Mouse (Mus musculus): ENCODE results near the gene Ntm.

The Ntm gene

DNA sequence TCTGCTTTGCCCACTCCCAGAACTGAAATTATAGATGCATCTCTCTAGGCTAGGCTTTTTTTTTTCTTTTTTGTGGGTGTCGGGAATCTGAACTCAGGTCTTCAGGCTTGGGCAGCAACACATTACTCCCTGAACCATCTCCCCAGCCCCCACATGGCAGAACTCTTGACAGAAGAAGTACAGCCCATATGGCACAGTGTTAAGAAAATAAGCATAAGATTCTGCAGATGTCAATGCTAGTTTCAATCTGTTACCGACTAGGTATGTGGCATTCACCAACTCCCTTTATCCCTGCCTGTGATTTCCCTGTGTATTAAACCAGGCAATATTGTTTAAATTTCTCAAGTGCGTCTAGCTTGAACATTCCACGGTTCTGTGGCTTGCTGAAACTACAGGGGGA lies 166.7 kb downstream of the Ntm start:
- no peak for DNase-seq

DNA sequence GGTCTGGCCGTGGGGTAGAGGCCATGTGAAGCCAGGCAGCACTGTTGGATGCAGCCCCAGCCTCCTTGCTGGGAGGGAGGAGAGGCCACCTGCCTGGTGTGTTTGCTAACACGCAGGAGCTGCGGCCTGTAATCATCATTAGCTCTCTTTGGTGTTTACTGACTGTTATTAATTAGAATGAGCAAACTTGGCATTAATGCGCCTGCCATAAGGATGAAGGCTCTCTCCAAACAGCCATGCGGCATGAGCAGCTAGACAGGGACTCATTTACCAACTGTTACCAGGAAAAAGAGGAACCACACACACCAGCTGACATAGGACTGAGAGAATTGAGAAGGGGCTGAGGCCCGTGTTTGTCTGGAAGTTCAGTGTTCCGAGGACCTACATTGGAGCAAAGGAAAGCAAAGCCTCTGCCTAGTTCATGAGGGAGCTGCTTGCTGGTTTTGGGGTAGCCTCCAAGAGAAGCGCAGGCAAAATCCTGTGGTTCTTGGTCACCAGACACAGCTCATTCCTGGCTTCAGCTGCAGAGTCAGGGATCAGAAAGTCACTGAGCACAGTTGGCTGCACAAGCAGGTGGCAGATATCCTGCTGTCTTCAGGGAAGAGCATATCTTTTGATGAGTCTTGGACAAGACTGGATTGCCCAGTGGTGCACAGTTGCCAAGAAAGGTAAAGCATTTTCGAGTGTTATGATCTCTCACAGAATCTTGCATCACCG lies 171.6 kb downstream of the Ntm start:
- DNase-seq = no peak

- DNase-seq = no peak
Measured at GRCm38 (mm10) chr9:29790017-29790416, 172.9 kb downstream of the Ntm start.

DNA sequence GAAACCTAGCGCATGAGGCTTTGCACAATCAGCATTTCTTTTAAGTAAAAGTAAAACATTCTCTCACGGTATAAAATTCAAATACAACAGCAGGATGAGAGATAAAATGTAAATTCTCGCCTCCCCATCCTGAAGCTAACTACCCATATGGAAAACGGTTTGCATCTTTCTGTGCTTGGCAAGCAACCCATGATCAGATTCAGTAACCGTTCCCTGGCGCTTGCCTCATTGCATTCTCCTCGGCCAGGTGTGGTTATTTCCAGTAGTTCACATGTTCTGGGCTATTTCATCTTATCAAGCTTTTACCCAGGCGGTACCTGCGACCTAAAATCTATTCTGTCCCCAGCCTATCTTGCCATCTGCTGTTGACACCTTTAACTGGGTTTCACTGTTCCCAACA lies 174.1 kb downstream of the Ntm start:
- no peak for DNase-seq

DNA sequence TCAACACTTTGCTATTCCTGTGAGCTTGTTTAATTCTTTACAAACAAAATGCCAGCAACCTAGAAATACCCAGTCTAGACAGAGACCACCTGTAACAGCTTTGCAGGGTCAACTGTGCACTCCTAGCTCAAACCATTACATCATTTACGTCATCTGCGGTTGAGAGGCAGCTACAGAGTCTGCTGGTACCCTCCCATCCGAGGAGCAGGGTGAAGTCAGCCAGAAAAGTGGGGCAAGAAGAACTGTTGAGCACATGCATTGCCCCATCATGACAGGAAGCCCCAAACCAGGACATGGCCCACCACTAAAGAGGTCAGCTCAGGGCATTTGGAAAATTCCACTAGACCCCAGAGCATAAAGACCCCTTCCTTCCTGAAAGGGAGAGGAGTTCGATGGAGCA lies 175.5 kb downstream of the Ntm start:
- DNase-seq = no peak

GRCm38 (mm10) chr9:29782697-29783096 lies 180.2 kb downstream of the Ntm start:
- DNase-seq = no peak

DNA sequence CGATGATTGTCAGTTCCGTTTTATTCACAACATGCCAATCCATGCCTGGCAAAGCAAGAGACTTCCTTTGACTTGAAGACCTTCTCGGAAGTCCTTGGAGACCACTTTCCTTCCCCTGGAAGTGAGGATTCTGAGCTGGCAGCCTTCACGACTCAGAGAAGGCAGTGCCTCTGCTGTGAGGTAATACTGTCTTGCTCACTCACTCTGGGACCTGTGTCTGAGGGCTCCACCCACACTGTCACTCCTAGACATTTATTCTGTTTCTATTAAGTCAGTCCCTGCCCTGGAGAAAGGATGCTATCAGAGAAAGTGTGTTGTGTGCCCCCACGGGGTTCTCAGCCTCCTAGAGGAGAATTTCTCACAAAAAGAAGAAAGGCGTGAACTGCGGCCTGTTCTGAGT lies 183.2 kb downstream of the Ntm start:
- no peak for DNase-seq

DNA sequence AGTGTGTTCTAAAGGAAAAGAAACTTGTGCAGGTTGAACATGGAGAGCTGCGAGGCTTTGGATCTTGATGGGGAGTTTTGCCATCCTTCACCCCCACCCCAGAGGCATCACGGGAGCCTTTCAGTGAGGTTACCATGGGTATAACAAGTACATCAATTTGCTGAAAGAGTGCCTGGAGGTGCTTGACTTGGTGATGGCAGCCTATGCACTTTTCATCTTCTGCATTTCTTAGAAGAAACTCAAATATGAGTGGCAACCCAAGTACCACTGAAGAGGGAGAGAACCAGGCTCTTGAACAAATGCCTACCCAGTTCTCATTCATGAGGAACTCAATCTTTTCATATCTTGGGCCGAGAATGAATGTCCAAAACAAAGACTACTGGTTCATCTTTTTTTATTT lies 186.0 kb downstream of the Ntm start:
- no peak for DNase-seq

GRCm38 (mm10) chr9:29776542-29776941 lies 186.4 kb downstream of the Ntm start:
- no peak for DNase-seq

- no peak for DNase-seq
Measured at GRCm38 (mm10) chr9:29776030-29776429, 186.9 kb downstream of the Ntm start.

DNA sequence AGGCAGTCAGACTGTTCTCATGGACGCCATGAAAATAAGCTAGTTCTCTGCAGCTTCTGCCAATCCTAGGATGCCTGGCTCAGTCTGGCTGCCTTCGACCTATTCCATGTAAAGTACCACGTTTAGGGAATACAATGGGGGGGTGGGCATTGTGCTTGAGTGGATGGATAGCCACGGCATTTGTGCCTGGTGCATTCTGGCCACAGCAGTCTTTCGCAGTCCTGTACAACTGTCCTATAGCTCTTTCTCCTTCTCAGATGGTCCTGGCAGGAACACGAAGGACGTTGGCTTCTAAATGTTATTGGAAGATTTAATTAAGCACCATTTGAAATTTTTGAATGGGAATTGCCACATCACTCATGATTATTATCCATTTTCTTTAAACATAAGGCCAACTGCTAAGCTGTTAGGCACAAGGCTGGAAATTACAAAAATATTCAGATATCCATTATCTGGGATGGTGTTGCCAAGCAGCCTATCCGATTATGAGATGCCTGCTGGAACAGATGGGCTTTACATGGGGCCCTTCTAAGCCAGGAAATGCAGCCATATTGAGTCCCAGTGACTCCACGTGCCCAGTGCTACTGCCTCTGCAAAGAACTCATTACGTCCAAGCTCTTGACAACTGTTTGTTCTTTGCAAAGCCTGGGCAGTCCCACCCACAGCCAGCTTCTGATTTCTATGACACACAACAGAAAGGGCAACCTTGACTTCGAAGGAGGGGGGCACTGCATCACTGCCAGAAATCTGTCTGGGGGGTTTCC lies 190.1 kb downstream of the Ntm start:
- DNase-seq = no peak

GRCm38 (mm10) chr9:29771870-29772269 lies 191.1 kb downstream of the Ntm start:
- DNase-seq = no peak

- DNase-seq = no peak
Measured at GRCm38 (mm10) chr9:29771071-29771785, 191.7 kb downstream of the Ntm start.

DNA sequence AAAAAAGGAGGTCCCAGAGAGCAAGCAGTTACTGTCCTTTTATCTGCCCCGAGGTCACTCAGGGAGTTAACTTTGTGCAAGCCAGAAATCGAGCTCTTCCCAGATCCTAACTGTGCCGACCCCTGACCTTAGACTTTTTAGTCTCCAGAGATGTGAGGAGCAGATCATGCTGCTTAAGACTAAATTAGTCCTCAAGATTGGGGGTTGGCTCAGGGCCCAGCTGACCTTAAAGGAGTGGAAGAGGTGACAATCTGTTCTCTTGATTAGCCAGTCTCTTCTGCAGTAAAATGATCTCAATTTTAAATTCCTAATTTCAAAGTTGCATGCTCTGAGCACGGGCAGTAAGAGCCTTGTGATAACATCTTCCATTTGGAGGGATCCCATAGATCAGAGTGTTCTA lies 193.6 kb downstream of the Ntm start:
- no peak for DNase-seq

DNA sequence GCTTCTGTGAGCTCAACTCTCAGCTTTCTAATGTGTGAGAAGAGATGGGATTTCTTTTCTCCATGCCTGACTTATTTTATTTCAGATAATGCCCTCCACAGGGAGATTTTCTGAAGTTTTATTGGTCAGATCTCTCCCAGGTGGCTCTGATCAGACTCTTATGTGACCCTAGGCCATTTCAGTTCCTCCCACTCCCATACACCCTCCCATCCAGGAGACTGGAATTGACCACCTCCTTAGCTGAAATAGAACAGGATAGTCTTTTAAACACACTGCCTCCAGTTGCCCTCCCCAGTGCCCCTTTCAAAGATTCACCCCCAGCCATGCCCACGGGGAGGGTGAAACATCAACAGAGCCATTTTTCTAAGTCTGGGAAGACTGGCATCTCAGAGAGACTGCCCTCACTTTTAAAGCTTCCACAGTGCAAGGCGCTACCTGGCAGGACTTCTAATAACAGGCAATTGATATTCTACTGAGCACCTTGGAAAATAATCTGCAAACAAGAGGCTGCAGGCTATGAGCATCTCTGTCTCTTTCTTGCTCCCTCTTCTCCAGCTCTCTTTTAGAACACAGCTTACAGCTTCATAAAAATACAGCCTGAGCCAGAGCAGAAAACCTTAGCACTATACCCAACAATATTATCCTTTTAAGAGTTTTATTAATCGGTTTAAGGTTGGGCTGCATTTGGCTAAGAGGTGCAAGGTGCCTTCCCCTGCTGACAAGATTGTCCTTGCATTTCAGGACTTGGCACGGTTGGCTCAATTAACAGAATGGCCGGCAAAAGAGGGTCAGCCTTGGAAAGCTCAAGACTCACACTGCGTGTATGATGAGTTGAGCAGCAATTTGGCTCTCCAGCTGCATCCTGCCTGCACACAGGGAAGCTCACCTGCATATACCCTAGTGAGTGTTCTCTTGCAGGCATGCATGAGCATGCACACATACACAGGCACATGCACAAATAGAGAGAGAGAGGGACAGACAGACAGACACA lies 196.7 kb downstream of the Ntm start:
- no peak for DNase-seq

DNA sequence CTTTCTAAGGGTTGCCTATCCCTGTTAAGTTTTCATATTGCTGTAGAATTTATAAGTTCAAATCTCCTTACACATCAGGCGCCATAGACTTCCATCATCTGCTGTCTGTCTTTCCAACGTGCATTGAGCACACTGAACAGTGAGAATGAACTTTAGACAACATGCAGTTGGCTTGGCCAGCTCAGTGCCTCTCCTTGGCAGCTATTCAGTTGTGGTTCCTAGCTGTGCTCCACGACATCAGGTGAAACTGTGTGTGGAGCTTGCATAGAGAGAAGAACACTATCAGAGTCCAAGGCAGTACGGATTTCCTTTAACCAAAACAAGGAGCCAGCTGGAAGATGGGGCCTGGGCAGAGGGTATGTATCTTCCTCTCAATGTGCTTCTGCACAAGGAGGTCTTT lies 199.6 kb downstream of the Ntm start:
- no peak for DNase-seq

- DNase-seq = no peak
Measured at GRCm38 (mm10) chr9:29761952-29762586, 200.9 kb downstream of the Ntm start.

DNA sequence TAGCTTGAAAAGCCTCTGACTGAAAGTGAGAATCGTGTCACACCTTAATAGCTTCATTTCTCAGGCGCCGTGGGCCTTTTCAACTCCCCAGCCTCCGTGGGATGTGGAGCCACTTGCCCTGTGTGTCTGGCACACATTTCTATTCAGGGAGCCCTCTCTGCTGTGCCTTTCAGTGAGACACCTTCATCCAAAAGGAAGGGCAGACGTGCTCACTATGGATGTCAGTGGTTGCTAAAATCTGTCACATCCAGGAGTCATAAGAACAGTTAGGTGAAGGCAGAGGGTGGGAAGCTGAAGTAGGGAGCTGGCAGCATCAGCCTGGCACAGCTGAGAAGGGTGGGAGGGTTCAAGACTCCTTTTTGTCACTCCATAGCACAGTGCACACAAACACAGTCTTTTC lies 201.4 kb downstream of the Ntm start:
- no peak for DNase-seq

DNA sequence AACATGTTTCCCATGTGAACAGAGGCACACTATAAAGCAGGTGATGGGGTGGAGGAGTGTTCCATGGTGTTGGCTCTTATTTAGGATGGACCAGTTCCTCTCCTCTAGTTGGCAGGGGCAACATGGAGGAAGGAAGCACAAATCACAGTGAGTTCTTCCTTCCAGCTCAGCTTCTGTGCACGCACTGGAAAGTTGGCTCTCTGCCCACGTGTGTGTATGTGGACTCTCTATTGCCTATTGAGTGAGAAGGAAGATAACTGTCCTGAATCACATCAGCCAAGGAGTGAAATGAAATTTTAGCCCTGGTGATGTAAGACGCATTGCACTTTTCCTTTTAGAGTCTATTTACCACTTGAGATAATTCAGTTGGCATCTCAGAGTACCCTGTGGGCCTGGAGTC lies 203.0 kb downstream of the Ntm start:
- DNase-seq = no peak

DNA sequence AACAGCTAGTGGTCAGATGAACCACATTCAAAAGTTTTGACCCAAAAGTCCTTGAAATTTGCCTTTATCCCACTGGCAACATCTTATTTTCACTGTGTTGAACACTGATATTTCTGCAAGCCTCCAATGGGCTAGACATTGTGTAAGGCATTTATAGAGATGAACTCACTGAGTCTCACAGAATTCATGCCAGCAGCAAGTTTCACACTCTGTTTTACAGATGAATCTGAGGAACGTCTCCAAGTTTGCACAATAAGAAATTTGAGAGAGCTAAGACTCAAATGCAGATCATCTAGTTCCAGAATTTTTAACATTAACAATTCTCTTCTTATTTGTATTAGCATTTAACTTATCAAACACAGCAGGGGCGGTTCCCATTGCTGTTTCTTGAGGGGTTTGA lies 203.9 kb downstream of the Ntm start:
- DNase-seq = no peak

- DNase-seq = no peak
Measured at GRCm38 (mm10) chr9:29754374-29754773, 208.6 kb downstream of the Ntm start.

GRCm38 (mm10) chr9:29751396-29751795 lies 211.5 kb downstream of the Ntm start:
- DNase-seq = no peak

Data from lung, postnatal 14 days (tissue).